Mouse (Mus musculus) adipocyte (in vitro differentiated cells): ENCODE results near the gene Gm49337.

ENCODE experiments used
- DNase-seq: peaks from one replicate; pipeline ENCODE4 v3.0.0-alpha.2; 2016; ENCODE audit warnings: low spot score

The Gm49337 gene

GRCm38 (mm10) chr4:116173072-116173471 lies at the start of gene Gm49337, which contains the start of gene 1700042G07Rik:
Gene Gm49337, plus strand, starts transcription at chr4:116173384.
Gene 1700042G07Rik, plus strand, starts transcription at chr4:116173372.
- no peak for DNase-seq

- DNase-seq = peak; percentile 73
Measured at GRCm38 (mm10) chr4:116123602-116124519, 49.3 kb upstream of the Gm49337 start, which contains the start of the genes Rad54l and Pomgnt1. Gene Rad54l, minus strand, starts transcription at chr4:116123690. Gene Pomgnt1, plus strand, starts transcription at chr4:116123840.

- DNase-seq = no peak
Measured at GRCm38 (mm10) chr4:116125803-116126386, 47.3 kb upstream of the Gm49337 start.

GRCm38 (mm10) chr4:116127956-116128355 lies 45.2 kb upstream of the Gm49337 start:
- DNase-seq = no peak

GRCm38 (mm10) chr4:116133126-116133525 lies 40.1 kb upstream of the Gm49337 start:
- DNase-seq = no peak

- peak; percentile 50 for DNase-seq
Measured at GRCm38 (mm10) chr4:116134990-116135389, 38.2 kb upstream of the Gm49337 start.

GRCm38 (mm10) chr4:116137421-116137996 lies 35.7 kb upstream of the Gm49337 start:
- no peak for DNase-seq

GRCm38 (mm10) chr4:116140801-116141574 lies 32.2 kb upstream of the Gm49337 start:
- DNase-seq = no peak

- DNase-seq = no peak
Measured at GRCm38 (mm10) chr4:116141736-116142135, 31.4 kb upstream of the Gm49337 start.

- DNase-seq = no peak
Measured at GRCm38 (mm10) chr4:116142269-116142668, 30.9 kb upstream of the Gm49337 start.

- no peak for DNase-seq
Measured at GRCm38 (mm10) chr4:116143317-116143811, 29.8 kb upstream of the Gm49337 start.

- no peak for DNase-seq
Measured at GRCm38 (mm10) chr4:116143891-116144717, 29.1 kb upstream of the Gm49337 start.

- no peak for DNase-seq
Measured at GRCm38 (mm10) chr4:116149812-116150155, 23.4 kb upstream of the Gm49337 start.

GRCm38 (mm10) chr4:116150156-116150861 lies 22.9 kb upstream of the Gm49337 start:
- peak; percentile 56 for DNase-seq

- no peak for DNase-seq
Measured at GRCm38 (mm10) chr4:116150862-116151221, 22.3 kb upstream of the Gm49337 start.

GRCm38 (mm10) chr4:116151238-116151637 lies 21.9 kb upstream of the Gm49337 start, which contains the start of gene Lurap1:
Gene Lurap1, minus strand, starts transcription at chr4:116151338.
- DNase-seq = no peak

GRCm38 (mm10) chr4:116152702-116153101 lies 20.5 kb upstream of the Gm49337 start:
- DNase-seq = no peak

GRCm38 (mm10) chr4:116157882-116158281 lies 15.3 kb upstream of the Gm49337 start:
- no peak for DNase-seq

GRCm38 (mm10) chr4:116159912-116160311 lies 13.3 kb upstream of the Gm49337 start:
- DNase-seq = peak; percentile 35

GRCm38 (mm10) chr4:116160769-116161168 lies 12.4 kb upstream of the Gm49337 start:
- DNase-seq = no peak
